Comparison of ENCODE assay signal across 9 mouse cellular contexts in genomic region chr6:122800640-122801300, GRCm38 (mm10). TPM values are rescaled to one million over a fixed set of nuclear protein-coding genes. Genes with fewer than 3 reads are reported as not detected.
DNase-seq lines count a peak whose midpoint lies in the region; ATAC-seq and TF ChIP-seq lines count a peak whose summit lies in the region.
"Had no signal": no experiment of that assay in that cellular context is flagged by ENCODE, and none has a peak within 500 bp of the region (broad histone marks: within the 10 kb centered on the region; RNA-seq: fewer than 3 reads in every experiment).

No protein-coding gene starts in this region.

- H3K79me2 ChIP-seq in heart, adult 2 months (replicated peaks; ENCODE audit: control insufficient read depth, insufficient read depth, low read length) = no peaks in the 10 kb centered on the region

- peak; percentile 24; the same call in 1 of the 2 replicates for ATAC-seq in hindbrain, postnatal 0 days
- no peak; the same call in 1 of the 2 replicates for ATAC-seq in midbrain, embryonic 13.5 days

- H3K27ac ChIP-seq in heart, adult 2 months = peak overlapping the region; percentile 8
- H3K27ac ChIP-seq in testis, adult 2 months (ENCODE audit: control insufficient read depth, insufficient read depth, low read depth, low read length) = peak overlapping the region; percentile 96
- peak overlapping the region; percentile 86 for H3K27ac ChIP-seq in hindbrain, postnatal 0 days
- no peak overlapping the region for H3K27ac ChIP-seq in midbrain, embryonic 13.5 days

- TF ChIP-seq CTCF in heart, adult 2 months (IDR thresholded peaks at IDR 0.05) = no peak
- no peak for TF ChIP-seq CTCF in testis, adult 2 months (IDR thresholded peaks at IDR 0.05; ENCODE audit: control insufficient read depth, insufficient read depth, insufficient replicate concordance, low read depth, low read length)
- no peak for TF ChIP-seq CTCF in hindbrain, postnatal 0 days (IDR thresholded peaks at IDR 0.05; ENCODE audit: low read depth)

- peak overlapping the region; percentile 89 for H3K4me2 ChIP-seq in hindbrain, postnatal 0 days (ENCODE audit: low read depth, low read length)
- H3K4me2 ChIP-seq in midbrain, embryonic 13.5 days (replicated peaks) = peak overlapping the region; percentile 92

- intact Hi-C loops in heart, adult 2 months (cut with DNase I) = loop anchor here (5.0 kb wide), 1 partner anchor 58 kb away; no protein-coding TSS in a partner anchor
- intact Hi-C loops in heart, postnatal 36 days (cut with DNase I) = loop anchor here (5.0 kb wide), 1 partner anchor 37 kb away; no protein-coding TSS in a partner anchor

- peaks cover 3% of the 10 kb centered on the region for H3K4me1 ChIP-seq in heart, adult 2 months (ENCODE audit: control insufficient read depth, insufficient read depth, low read length)
- H3K4me1 ChIP-seq in testis, adult 2 months (ENCODE audit: control insufficient read depth, insufficient read depth, low read length) = peaks cover 4% of the 10 kb centered on the region
- H3K4me1 ChIP-seq in hindbrain, postnatal 0 days (ENCODE audit: insufficient read depth, low read length) = no peaks in the 10 kb centered on the region
- peaks cover 15% of the 10 kb centered on the region; the same call in 1 of the 2 replicates for H3K4me1 ChIP-seq in midbrain, embryonic 13.5 days (replicated peaks)

- no peaks in the 10 kb centered on the region for H3K36me3 ChIP-seq in heart, adult 2 months (ENCODE audit: control insufficient read depth, insufficient read depth, low read length)
- H3K36me3 ChIP-seq in testis, adult 2 months (ENCODE audit: control insufficient read depth, insufficient read depth, low read length) = peaks cover 1% of the 10 kb centered on the region; the same call in 1 of the 2 replicates
- H3K36me3 ChIP-seq in hindbrain, postnatal 0 days (ENCODE audit: insufficient read depth, low read length) = no peaks in the 10 kb centered on the region
- H3K36me3 ChIP-seq in midbrain, embryonic 13.5 days = no peaks in the 10 kb centered on the region
- H3K36me3 ChIP-seq: G1E had no signal

- peak overlapping the region; percentile 80 for H3K9ac ChIP-seq in heart, adult 2 months (ENCODE audit: low read depth, low read length)
- H3K9ac ChIP-seq in hindbrain, postnatal 0 days (replicated peaks; ENCODE audit: low read length) = peak overlapping the region; percentile 78
- peak overlapping the region; percentile 80 for H3K9ac ChIP-seq in midbrain, embryonic 13.5 days (replicated peaks)

- H3K4me3 ChIP-seq in heart, adult 2 months = peak overlapping the region; percentile 50
- H3K4me3 ChIP-seq in testis, adult 2 months (ENCODE audit: control insufficient read depth, low read depth, low read length) = peak overlapping the region; percentile 95
- H3K4me3 ChIP-seq in hindbrain, postnatal 0 days (ENCODE audit: low read length) = peak overlapping the region; percentile 59
- H3K4me3 ChIP-seq in midbrain, embryonic 13.5 days (replicated peaks) = peak overlapping the region; percentile 62

- no peak for TF ChIP-seq EP300 in heart, adult 2 months (IDR thresholded peaks at IDR 0.05; ENCODE audit: insufficient read depth, low read depth, low read length)

- TF ChIP-seq POLR2A in heart, adult 2 months (IDR thresholded peaks at IDR 0.05; ENCODE audit: insufficient read depth, low read depth, low read length) = no peak
- no peak for TF ChIP-seq POLR2A in testis, adult 2 months (IDR thresholded peaks at IDR 0.05; ENCODE audit: control insufficient read depth, low read depth, low read length)

- no peak for DNase-seq in heart, adult 2 months
- DNase-seq in heart, postnatal 36 days = no peak
- DNase-seq in testis, postnatal 10 days (ENCODE audit: low spot score) = no peak
- peak; percentile 15 for DNase-seq in hindbrain, postnatal 0 days (ENCODE audit: low spot score)
- DNase-seq in embryo, embryonic 11 days = no peak
- DNase-seq in layer of hippocampus, adult 18-20 months (ENCODE audit: low spot score in 2 of 2) = no peak

- WGBS in heart, adult 2 months = 42% methylated on average over 10 of the region's 10 CpGs
- 40% methylated on average over 10 of the region's 10 CpGs for WGBS in hindbrain, postnatal 0 days
- WGBS in midbrain, embryonic 13.5 days = 34% methylated on average over 10 of the region's 10 CpGs

- H3K27me3 ChIP-seq in heart, adult 2 months (ENCODE audit: control insufficient read depth, insufficient read depth, low read length) = no peaks in the 10 kb centered on the region
- no peaks in the 10 kb centered on the region for H3K27me3 ChIP-seq in testis, adult 2 months (ENCODE audit: control insufficient read depth, insufficient read depth, low read length)
- no peaks in the 10 kb centered on the region for H3K27me3 ChIP-seq in hindbrain, postnatal 0 days (ENCODE audit: insufficient read depth, low read length)
- H3K27me3 ChIP-seq in midbrain, embryonic 13.5 days = peaks cover 31% of the 10 kb centered on the region

- H3K9me3 ChIP-seq in hindbrain, postnatal 0 days (ENCODE audit: low read length) = no peaks in the 10 kb centered on the region
- H3K9me3 ChIP-seq in midbrain, embryonic 13.5 days = no peaks in the 10 kb centered on the region
- H3K9me3 ChIP-seq: G1E had no signal

RNA-seq across cellular contexts. Expression of gene Slc2a3, which starts 0.7 kb away (rescaled TPM):
- total RNA-seq in heart, adult 2 months (2021) = 1 to 10 TPM; 1.6 to 4.7 TPM
- polyA plus RNA-seq in heart, adult 2 months (2012; rRNA removed) = 3.0 and 3.3 TPM in 2 replicates
- total RNA-seq in heart, postnatal 36 days (2021) = 1 to 10 TPM; 1.6 to 2.0 TPM
- polyA plus RNA-seq in testis, adult 2 months (2012; rRNA removed) = 703 and 947 TPM in 2 replicates
- total RNA-seq in hindbrain, postnatal 0 days (2014; rRNA removed) = 108 and 129 TPM in 2 replicates
- polyA plus RNA-seq in hindbrain, postnatal 0 days (2015; fragmentation: Nextera tagmentation; extraction: Ambion mirVana) = 48.9 and 49.7 TPM in 2 replicates
- 15.9 TPM in 2 replicates for polyA plus RNA-seq in midbrain, embryonic 13.5 days (2015; fragmentation: Nextera tagmentation; extraction: Ambion mirVana)
- total RNA-seq in layer of hippocampus, adult 18-20 months (2021) = 100 to 1,000 TPM; 110 to 113 TPM

RNA-seq across cellular contexts. Expression of gene Foxj2, which starts 18.9 kb away (rescaled TPM):
- total RNA-seq in heart, adult 2 months (2021) = 10 to 100 TPM; 35.2 to 36.3 TPM
- polyA plus RNA-seq in heart, adult 2 months (2012; rRNA removed) = 19.8 and 20.7 TPM in 2 replicates
- total RNA-seq in heart, postnatal 36 days (2021) = 10 to 100 TPM; 33.4 to 34.7 TPM
- 3.0 and 3.7 TPM in 2 replicates for polyA plus RNA-seq in testis, adult 2 months (2012; rRNA removed)
- total RNA-seq in hindbrain, postnatal 0 days (2014; rRNA removed) = 20.1 and 32.5 TPM in 2 replicates
- polyA plus RNA-seq in hindbrain, postnatal 0 days (2015; fragmentation: Nextera tagmentation; extraction: Ambion mirVana) = 5.9 and 6.9 TPM in 2 replicates
- 4.9 and 6.2 TPM in 2 replicates for polyA plus RNA-seq in midbrain, embryonic 13.5 days (2015; fragmentation: Nextera tagmentation; extraction: Ambion mirVana)
- total RNA-seq in layer of hippocampus, adult 18-20 months (2021) = 10 to 100 TPM; 29.1 to 29.9 TPM

RNA-seq across cellular contexts. Expression of gene C3ar1, which starts 55.2 kb away (rescaled TPM):
- 1 to 10 TPM; 1.9 to 2.5 TPM for total RNA-seq in heart, adult 2 months (2021)
- polyA plus RNA-seq in heart, adult 2 months (2012; rRNA removed) = 3.7 and 5.6 TPM in 2 replicates
- total RNA-seq in heart, postnatal 36 days (2021) = 1 to 10 TPM; 3.0 to 5.0 TPM
- 0.60 and 0.67 TPM in 2 replicates for polyA plus RNA-seq in testis, adult 2 months (2012; rRNA removed)
- total RNA-seq in hindbrain, postnatal 0 days (2014; rRNA removed) = 1.3 and 2.2 TPM in 2 replicates
- polyA plus RNA-seq in hindbrain, postnatal 0 days (2015; fragmentation: Nextera tagmentation; extraction: Ambion mirVana) = 1.4 and 1.5 TPM in 2 replicates
- polyA plus RNA-seq in midbrain, embryonic 13.5 days (2015; fragmentation: Nextera tagmentation; extraction: Ambion mirVana) = 1.0 and 1.7 TPM in 2 replicates
- total RNA-seq in layer of hippocampus, adult 18-20 months (2021) = under 1 TPM; 0.38 to 0.79 TPM
- polyA plus RNA-seq: G1E had no signal

Comparison
In these comparisons a context has a peak if more than half of its experiments do, and no peak if none do; other contexts are left out.
1. RNA of gene Slc2a3, which starts 0.7 kb away (total RNA-seq): 108 to 129 TPM in hindbrain, postnatal 0 days and 110 to 113 TPM in layer of hippocampus, adult 18-20 months; 1.6 to 4.7 TPM in heart, adult 2 months and 1.6 to 2.0 TPM in heart, postnatal 36 days; every median in the first group is over 10 times any median in the second.
2. Peak in every context shown above with its lines, with median percentiles within 50 percentile points of each other: H3K4me3 ChIP-seq and H3K9ac ChIP-seq.